Mouse (Mus musculus) liver, adult 2 months (tissue): ENCODE results near the gene Mcpt8.

Source experiments
- CTCF ChIP-seq: fragments of 200-500 bp; IDR thresholded peaks from 2 replicates; pipeline ENCODE4 v1.5.1; 2011; ENCODE audit warnings: low read depth, low read length, control low read depth
- POLR2A ChIP-seq: fragments of 200-500 bp; IDR thresholded peaks from 2 replicates; pipeline ENCODE4 v1.6.1; 2011; ENCODE audit warnings: low read length, control low read depth; ENCODE audit not compliant: insufficient read depth; ENCODE audit errors: extremely low read depth

GRCm38 (mm10) chr14:56034433-56034832, 50.6 kb downstream of the Mcpt8 start:
- TF ChIP-seq CTCF (no peak), POLR2A (no peak)
